Mouse (Mus musculus): ENCODE data around the gene Adamts15.

Adamts15 gene

GRCm38 (mm10) chr9:30879947-30880273 is 42.3 kb downstream of the Adamts15 start:
- no peak for DNase-seq (ENCODE audit: low read depth)

- DNase-seq (ENCODE audit: low read depth): no peak
Observed at GRCm38 (mm10) chr9:30879248-30879946, 42.9 kb downstream of the Adamts15 start.

- no peak for DNase-seq (ENCODE audit: low read depth)
Observed at GRCm38 (mm10) chr9:30876552-30876951, 45.7 kb downstream of the Adamts15 start.

GRCm38 (mm10) chr9:30855837-30856236 is 66.4 kb downstream of the Adamts15 start:
- DNase-seq (ENCODE audit: low read depth): no peak

GRCm38 (mm10) chr9:30851841-30852240 is 70.4 kb downstream of the Adamts15 start:
- no peak for DNase-seq (ENCODE audit: low read depth)

GRCm38 (mm10) chr9:30849951-30850350 is 72.3 kb downstream of the Adamts15 start:
- DNase-seq (ENCODE audit: low read depth): no peak

- DNase-seq (ENCODE audit: low read depth): no peak
Observed at GRCm38 (mm10) chr9:30849444-30849843, 72.8 kb downstream of the Adamts15 start.

Measured in fibroblast of lung, adult 2 months (primary cell).